Comparison of ENCODE assay signal across 8 mouse cellular contexts in genomic region chr19:41646947-41647631, GRCm38 (mm10).
DNase-seq lines count a peak whose midpoint lies in the region; ATAC-seq and TF ChIP-seq lines count a peak whose summit lies in the region.
"Had no signal": no experiment of that assay in that cellular context is flagged by ENCODE, and none has a peak within 500 bp of the region (broad histone marks: within the 10 kb centered on the region; RNA-seq: fewer than 3 reads in every experiment).

No protein-coding gene starts in this region.

- H3K36me3 ChIP-seq in MEL (ENCODE audit: control insufficient read depth in 1 of 2, insufficient read depth in 2 of 2, low read length in 2 of 2), result no peaks in the 10 kb centered on the region
- H3K36me3 ChIP-seq in heart, embryonic 14.5 days (ENCODE audit: control insufficient read depth, insufficient read depth, low read length), result no peaks in the 10 kb centered on the region
- no peaks in the 10 kb centered on the region for H3K36me3 ChIP-seq in small intestine, adult 2 months (ENCODE audit: control insufficient read depth, insufficient read depth, low read length)

- 31% methylated on average over 16 of the region's 16 CpGs for WGBS in heart, embryonic 14.5 days
- 40% methylated on average over 16 of the region's 16 CpGs for WGBS in small intestine, adult 2 months

- TF ChIP-seq POLR2A in MEL (IDR thresholded peaks at IDR 0.05; ENCODE audit: control insufficient read depth in 1 of 2, insufficient read depth in 1 of 2, low read depth in 1 of 2, low read length in 2 of 2, poor library complexity in 1 of 2), result no peak
- TF ChIP-seq POLR2A in small intestine, adult 2 months (IDR thresholded peaks at IDR 0.05; ENCODE audit: low read depth, low read length), result no peak

- ATAC-seq in erythroid progenitor cell, adult 5-6 weeks (replicated peaks; ENCODE audit: low FRiP score, poor library complexity, severe bottlenecking), result peak; percentile 54; the same call in 1 of the 2 replicates
- no peak for ATAC-seq in heart, embryonic 14.5 days (ENCODE audit: insufficient number of reproducible peaks, insufficient read depth, low FRiP score, low read depth)
- peak; percentile 78 for ATAC-seq in megakaryocyte-erythroid progenitor cell, adult 5-6 weeks (replicated peaks; ENCODE audit: low FRiP score, low TSS enrichment, poor library complexity, severe bottlenecking)

- no peaks in the 10 kb centered on the region for H3K79me2 ChIP-seq in MEL (ENCODE audit: control insufficient read depth, insufficient read depth, low read length, poor library complexity)

- H3K4me3 ChIP-seq in MEL (ENCODE audit: control insufficient read depth in 1 of 2, insufficient read depth in 1 of 2, low read depth in 2 of 2, low read length in 2 of 2), result peak overlapping the region in 1 of 2 experiments; percentile 27; a peak in 2 of 4 replicates
- no peak overlapping the region for H3K4me3 ChIP-seq in heart, embryonic 14.5 days (ENCODE audit: control insufficient read depth in 1 of 2, insufficient read depth in 1 of 2, low read depth in 1 of 2, low read length in 2 of 2)
- H3K4me3 ChIP-seq in small intestine, adult 2 months (ENCODE audit: low read depth, low read length), result no peak overlapping the region

- no peaks in the 10 kb centered on the region for H3K4me1 ChIP-seq in MEL (ENCODE audit: control insufficient read depth in 1 of 2, insufficient read depth in 2 of 2, low read length in 2 of 2)
- no peaks in the 10 kb centered on the region; a peak in 1 of 4 replicates for H3K4me1 ChIP-seq in heart, embryonic 14.5 days (ENCODE audit: control insufficient read depth in 2 of 2, insufficient read depth in 2 of 2, low read length in 2 of 2)
- H3K4me1 ChIP-seq in small intestine, adult 2 months (ENCODE audit: control insufficient read depth, insufficient read depth, insufficient read length, low read length), result no peaks in the 10 kb centered on the region

- no peaks in the 10 kb centered on the region for H3K9me3 ChIP-seq in MEL (replicated peaks; ENCODE audit: insufficient read depth, low read length)
- H3K9me3 ChIP-seq in heart, embryonic 14.5 days (ENCODE audit: control insufficient read depth, low read length), result no peaks in the 10 kb centered on the region

- no peak overlapping the region for H3K27ac ChIP-seq in MEL (ENCODE audit: control insufficient read depth, low read depth, low read length)
- no peak overlapping the region for H3K27ac ChIP-seq in heart, embryonic 14.5 days (replicated peaks in 1 of 2; ENCODE audit: control insufficient read depth in 1 of 2, insufficient read depth in 1 of 2, low read depth in 2 of 2, low read length in 2 of 2)
- H3K27ac ChIP-seq in small intestine, adult 2 months (ENCODE audit: insufficient read depth, low read depth, low read length), result no peak overlapping the region
- H3K27ac ChIP-seq: macrophage had no signal

- TF ChIP-seq CTCF in MEL (IDR thresholded peaks at IDR 0.05 in 2 of 3, conservative IDR thresholded peaks at IDR 0.05 in 1 of 3; ENCODE audit: control insufficient read depth in 1 of 3, insufficient read depth in 1 of 3, low read depth in 2 of 3, low read length in 3 of 3, poor library complexity in 1 of 3, severe bottlenecking in 1 of 3), result peak; percentile 92 to 96 (median 96)
- peak; percentile 78; the same call in 1 of the 2 replicates for TF ChIP-seq CTCF in small intestine, adult 2 months (IDR thresholded peaks at IDR 0.05; ENCODE audit: extremely low read depth, insufficient read length, insufficient replicate concordance, low read depth, low read length)

- peak overlapping the region; percentile 49 for H3K4me2 ChIP-seq in heart, embryonic 14.5 days (ENCODE audit: low read length)

- TF ChIP-seq EP300 in MEL (IDR thresholded peaks at IDR 0.05; ENCODE audit: low read depth in 1 of 2, low read length in 2 of 2), result peak; percentile 4 to 68; a peak in 2 of 4 replicates

- TF ChIP-seq RAD21 in MEL (IDR thresholded peaks at IDR 0.05; ENCODE audit: low read depth, low read length), result peak; percentile 68

- H3K9ac ChIP-seq in MEL (ENCODE audit: control insufficient read depth, low read depth, low read length, poor library complexity, severe bottlenecking), result no peak overlapping the region; the same call in 1 of the 2 replicates
- no peak overlapping the region for H3K9ac ChIP-seq in heart, embryonic 14.5 days (ENCODE audit: low read length)

- H3K27me3 ChIP-seq in MEL (ENCODE audit: control insufficient read depth in 1 of 2, insufficient read depth in 2 of 2, low read length in 2 of 2), result peaks cover 6 to 14% of the 10 kb centered on the region in 2 experiments
- H3K27me3 ChIP-seq in heart, embryonic 14.5 days (ENCODE audit: control insufficient read depth, insufficient read depth, low read length), result peaks cover 25% of the 10 kb centered on the region
- H3K27me3 ChIP-seq in small intestine, adult 2 months (ENCODE audit: control insufficient read depth, insufficient read depth, low read length), result no peaks in the 10 kb centered on the region

- peak; percentile 97 for DNase-seq in MEL (ENCODE audit: low read depth, low spot score)
- peak; percentile 90 for DNase-seq in brain, adult 2 months (ENCODE audit: low read depth, low spot score)
- DNase-seq in layer of hippocampus, postnatal 14 days (ENCODE audit: low spot score in 2 of 2), result peak; percentile 79

TF ChIP-seq in MEL, 35 proteins besides CTCF, POLR2A, EP300 and RAD21:
- peak; percentile 91 for TF ChIP-seq SMC3 (IDR thresholded peaks at IDR 0.05; ENCODE audit: low read depth, low read length)
- TF ChIP-seq TBP (IDR thresholded peaks at IDR 0.05; ENCODE audit: low read depth, low read length), result peak; percentile 54; the same call in 1 of the 2 replicates
- TF ChIP-seq TCF12 (IDR thresholded peaks at IDR 0.05; ENCODE audit: low read depth, low read length), result no peak
- peak; percentile 32; the same call in 1 of the 2 replicates for TF ChIP-seq HCFC1 (IDR thresholded peaks at IDR 0.05; ENCODE audit: low read depth, low read length)
- TF ChIP-seq GATA1 (IDR thresholded peaks at IDR 0.05; ENCODE audit: low read depth, low read length), result peak; percentile 27; the same call in 1 of the 2 replicates
- no peak for TF ChIP-seq USF2 (IDR thresholded peaks at IDR 0.05; ENCODE audit: borderline replicate concordance in 1 of 2, insufficient read depth in 1 of 2, low read depth in 1 of 2, low read length in 2 of 2)
- TF ChIP-seq MAX (IDR thresholded peaks at IDR 0.05; ENCODE audit: low read length), result no peak
- peak; percentile 35; the same call in 1 of the 2 replicates for TF ChIP-seq BHLHE40 (IDR thresholded peaks at IDR 0.05; ENCODE audit: borderline replicate concordance, low read depth, low read length)
- TF ChIP-seq SIN3A (IDR thresholded peaks at IDR 0.05; ENCODE audit: low read length), result peak; percentile 54
- TF ChIP-seq MAZ (IDR thresholded peaks at IDR 0.05; ENCODE audit: low read depth, low read length), result peak; percentile 26; the same call in 1 of the 2 replicates
- TF ChIP-seq ZMIZ1 (IDR thresholded peaks at IDR 0.05; ENCODE audit: low read depth, low read length), result no peak
- peak; percentile 49; the same call in 1 of the 2 replicates for TF ChIP-seq ZC3H11A (IDR thresholded peaks at IDR 0.05; ENCODE audit: low read depth, low read length)
- no peak for TF ChIP-seq RCOR1 (IDR thresholded peaks at IDR 0.05; ENCODE audit: low read depth, low read length)
